Mouse (Mus musculus): ENCODE measurements around the gene Clcnka.

GRCm38 (mm10) chr4:141444451-141445327, 46.2 kb upstream of the Clcnka start, which contains the start of gene Zbtb17:
- TF ChIP-seq CTCF (IDR thresholded peaks at IDR 0.05; ENCODE audit: extremely low read depth, insufficient read length, insufficient replicate concordance, low read depth, low read length) (no peak), POLR2A (IDR thresholded peaks at IDR 0.05; ENCODE audit: low read depth, low read length) (no peak; the same call in none of the 2 replicates)
